Mouse (Mus musculus): Measurements from ENCODE around the gene Bpifb3. TPM values are rescaled to one million over a fixed set of nuclear protein-coding genes. Genes with fewer than 3 reads are reported as not detected.

Gene Bpifb3
- total RNA-seq (2021), result not detected
- long read RNA-seq, experiment 1, result 0 reads
- long read RNA-seq, experiment 2, result 0 reads

DNA sequence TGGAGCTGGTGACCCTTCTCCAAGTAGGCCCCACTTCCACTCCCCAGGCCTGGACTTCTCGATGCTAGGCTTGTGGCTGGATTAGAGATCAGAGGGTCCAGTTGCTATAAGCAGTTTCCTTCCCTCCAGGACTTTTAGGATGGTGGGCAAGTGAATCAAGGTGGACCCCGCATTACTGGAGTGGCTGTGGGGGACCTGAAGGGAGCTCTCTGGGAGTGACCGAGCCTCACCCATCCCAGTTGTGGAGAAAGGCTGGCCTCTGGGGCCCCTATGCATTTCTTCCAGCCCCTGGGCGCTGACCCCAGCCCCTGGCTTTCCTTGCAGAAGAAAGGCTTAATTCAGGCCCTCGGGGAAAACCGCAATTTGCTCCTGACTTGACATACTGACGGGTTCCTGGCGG lies at the start of gene Bpifb3:
Gene Bpifb3 (plus strand): TSS at position 301 of the 400 bp plus-strand sequence.
- no peak for DNase-seq

- no peak for DNase-seq
Observed at GRCm38 (mm10) chr2:153870984-153871383, 47.0 kb upstream of the Bpifb3 start, which contains the start of gene Sun5. Gene Sun5, minus strand, starts transcription at chr2:153871084.

DNA sequence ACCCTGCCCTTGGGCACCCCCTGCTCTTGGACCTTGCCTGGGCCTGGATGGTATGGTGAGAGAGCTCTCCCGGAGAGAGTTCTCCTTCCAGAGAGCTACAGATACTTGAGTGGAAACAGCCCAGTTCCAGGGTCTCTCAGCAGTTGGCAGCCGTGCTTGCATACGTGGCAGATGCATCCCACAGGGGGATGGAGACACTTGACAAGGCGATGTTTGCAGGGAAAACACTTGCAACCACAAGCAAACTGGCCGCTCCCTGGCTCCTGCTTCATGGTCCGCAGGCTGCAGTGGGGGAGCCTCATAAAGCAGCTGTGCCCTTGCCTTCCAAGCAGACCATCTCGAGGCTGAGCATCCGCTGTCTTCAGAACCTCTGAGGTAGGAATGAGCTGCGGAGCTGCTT lies 43.3 kb upstream of the Bpifb3 start, which contains the start of gene Bpifb2:
Gene Bpifb2 (plus strand): TSS at position 301 of the 400 bp plus-strand sequence.
- DNase-seq, result no peak

DNA sequence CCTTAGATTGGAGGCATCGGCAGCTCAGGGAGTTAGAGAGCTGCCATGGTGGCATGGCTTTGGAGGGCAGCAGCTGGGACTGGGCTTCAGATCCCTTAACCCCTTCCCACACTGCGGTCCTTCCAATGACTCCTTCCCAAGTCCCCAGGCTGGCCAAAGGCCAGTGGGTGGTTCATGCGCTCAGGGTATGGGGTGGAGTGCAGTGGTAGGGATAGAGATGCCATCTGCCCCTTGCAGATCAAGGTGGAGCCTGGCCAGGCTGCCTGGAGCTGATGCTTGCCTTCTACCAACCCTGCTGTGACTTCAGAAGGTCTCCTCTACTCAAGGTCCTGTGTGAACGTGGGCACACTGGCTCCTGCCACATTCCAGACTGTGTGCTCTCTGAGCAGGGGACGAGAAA lies 18.9 kb upstream of the Bpifb3 start:
- no peak for DNase-seq

DNA sequence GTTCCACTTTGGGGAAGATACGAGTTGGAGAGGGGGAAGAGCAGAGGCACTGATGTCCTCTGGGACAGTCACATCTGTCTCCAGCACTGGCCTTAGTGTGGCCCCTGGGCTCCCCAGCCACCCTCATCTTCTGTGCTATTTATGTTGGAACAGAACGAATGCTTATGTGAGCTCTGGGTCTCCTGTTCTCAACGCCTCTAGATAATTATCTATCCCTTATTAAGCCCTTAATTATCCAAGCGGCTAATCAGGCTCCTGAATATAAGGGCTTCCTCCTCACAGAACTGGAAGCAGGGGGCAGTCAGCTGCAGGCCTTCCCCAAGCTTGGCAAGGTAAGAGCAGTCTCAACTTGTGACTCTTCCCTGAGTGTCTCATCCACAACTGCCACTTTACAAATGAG lies 17.9 kb upstream of the Bpifb3 start, which contains the start of gene Bpifb6:
Gene Bpifb6 (plus strand): TSS at position 301 of the 400 bp plus-strand sequence.
- no peak for DNase-seq

GRCm38 (mm10) chr2:153902726-153903125 lies 15.3 kb upstream of the Bpifb3 start:
- no peak for DNase-seq

DNA sequence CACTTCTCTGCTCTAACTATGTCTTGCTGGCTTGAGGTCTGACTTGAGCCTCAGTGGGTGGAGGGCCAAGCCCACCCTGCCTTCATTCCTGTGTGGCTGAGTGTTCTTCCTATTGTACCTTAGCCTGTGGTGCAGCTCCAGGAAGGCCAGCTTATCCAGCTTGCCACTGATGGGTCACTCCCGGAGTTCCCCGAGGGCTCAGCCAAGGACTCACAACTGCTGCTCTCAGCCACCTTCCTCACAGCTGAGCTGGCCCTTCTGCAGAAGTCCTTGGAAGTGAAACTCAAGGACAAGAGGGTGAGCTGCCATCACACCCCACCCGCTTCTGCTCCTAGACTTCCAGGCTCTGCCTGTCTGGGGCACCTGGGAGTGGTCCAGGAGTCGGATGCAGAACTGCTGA lies 11.4 kb upstream of the Bpifb3 start:
- DNase-seq, result no peak

- DNase-seq, result peak; percentile 39 to 58
Observed at GRCm38 (mm10) chr2:153914151-153914550, 3.9 kb upstream of the Bpifb3 start.

GRCm38 (mm10) chr2:153921246-153921645 lies 3.2 kb downstream of the Bpifb3 start:
- DNase-seq, result no peak

GRCm38 (mm10) chr2:153929871-153930413 lies 11.9 kb downstream of the Bpifb3 start:
- DNase-seq, result peak; percentile 23 to 60

- no peak for DNase-seq
Observed at GRCm38 (mm10) chr2:153931125-153931524, 13.1 kb downstream of the Bpifb3 start.

DNA sequence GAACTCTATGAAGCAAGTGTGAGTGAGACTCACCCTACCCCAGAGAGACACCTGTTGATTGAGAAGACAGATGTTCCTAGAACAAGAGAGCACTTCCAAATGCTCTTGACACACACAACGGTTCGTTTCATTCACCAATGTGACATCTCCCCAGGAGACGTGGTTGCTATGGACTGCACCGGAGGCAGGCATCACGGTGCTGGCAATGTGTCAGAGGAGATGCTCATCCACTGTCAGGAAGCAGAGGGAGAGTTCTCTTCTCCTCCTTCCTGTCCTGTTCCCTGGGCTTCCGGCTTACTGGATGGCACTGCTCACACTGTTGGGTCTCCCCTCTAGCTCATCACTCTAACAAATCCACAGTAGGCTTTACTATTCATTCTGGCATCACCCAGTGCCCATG lies 15.3 kb downstream of the Bpifb3 start:
- DNase-seq, result no peak

- no peak for DNase-seq
Observed at GRCm38 (mm10) chr2:153935348-153935747, 17.3 kb downstream of the Bpifb3 start.

DNA sequence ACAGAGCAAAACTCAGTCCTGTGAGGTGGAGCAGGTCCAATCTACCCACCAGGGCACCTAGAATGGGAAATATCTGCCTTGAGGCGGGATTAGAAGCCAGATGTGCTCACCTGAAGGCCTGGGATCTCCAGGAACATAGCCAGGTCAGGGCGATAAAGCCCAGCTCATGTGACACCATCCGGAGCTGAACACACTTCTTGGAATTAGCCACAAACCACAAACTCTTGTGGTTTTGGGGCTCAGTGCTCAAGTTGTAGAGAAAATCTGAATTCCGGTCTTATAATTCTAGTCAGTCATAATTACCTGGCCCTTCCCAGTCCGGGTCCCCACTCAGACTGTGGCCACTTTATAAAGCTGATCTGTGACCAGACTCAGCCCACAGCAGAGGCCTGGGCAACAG lies 19.8 kb downstream of the Bpifb3 start, which contains the start of gene Bpifb4:
Gene Bpifb4 (plus strand): TSS at position 370 of the 400 bp plus-strand sequence.
- no peak for DNase-seq

GRCm38 (mm10) chr2:153943537-153943936 lies 25.5 kb downstream of the Bpifb3 start:
- DNase-seq, result peak in 1 of 2 experiments; percentile 61

- no peak for DNase-seq
Observed at GRCm38 (mm10) chr2:153944567-153944966, 26.5 kb downstream of the Bpifb3 start.

- peak; percentile 12 to 72 for DNase-seq
Observed at GRCm38 (mm10) chr2:153952897-153953296, 34.9 kb downstream of the Bpifb3 start.

DNA sequence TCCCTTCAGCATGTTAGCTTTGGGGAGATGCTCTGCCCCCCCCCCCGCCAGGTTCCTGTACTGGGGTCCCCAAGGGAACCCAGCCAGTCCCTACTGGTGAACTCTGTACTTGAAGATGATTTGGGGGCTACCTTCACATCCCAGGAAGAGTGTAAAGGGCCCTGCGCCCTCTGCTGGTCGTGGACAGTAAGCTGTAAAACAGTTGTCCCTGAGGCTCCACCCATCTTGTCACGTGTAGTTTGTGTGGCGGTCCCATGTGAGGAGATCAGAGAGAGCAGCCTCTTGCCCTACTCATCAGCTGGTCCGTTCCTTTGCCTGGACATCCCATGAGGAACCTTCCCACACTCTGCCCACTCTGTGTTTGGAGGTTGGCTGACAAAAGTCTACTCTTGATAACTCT lies 35.8 kb downstream of the Bpifb3 start:
- peak in 1 of 2 experiments; percentile 18 for DNase-seq

DNA sequence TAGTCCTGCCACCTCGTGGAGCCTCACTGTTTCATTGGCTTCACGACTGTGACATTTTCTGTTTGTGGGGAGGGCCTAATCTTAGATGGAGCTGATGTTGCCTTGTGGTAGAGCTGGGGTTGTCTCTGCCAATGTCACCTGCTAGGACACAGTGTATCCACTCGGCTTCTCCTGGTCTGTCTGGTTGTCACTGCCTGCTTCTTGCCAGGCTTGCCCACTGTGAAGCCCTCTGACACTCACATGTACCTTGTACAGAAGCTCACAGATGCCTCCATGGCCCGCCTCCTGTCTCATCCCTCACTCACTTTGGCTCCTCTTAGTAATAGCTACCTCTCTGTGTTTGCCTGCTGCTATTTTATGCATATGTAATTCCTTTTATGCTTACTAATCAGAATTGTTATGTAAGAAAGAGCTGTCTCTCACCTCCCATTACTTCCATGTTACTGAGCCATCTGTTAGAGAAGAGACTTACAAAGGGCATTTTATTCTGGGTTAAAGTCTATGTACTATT lies 44.8 kb downstream of the Bpifb3 start:
- no peak for DNase-seq

GRCm38 (mm10) chr2:153963334-153963733 lies 45.3 kb downstream of the Bpifb3 start:
- no peak for DNase-seq

- DNase-seq, result no peak
Observed at GRCm38 (mm10) chr2:153970221-153970620, 52.2 kb downstream of the Bpifb3 start.

DNA sequence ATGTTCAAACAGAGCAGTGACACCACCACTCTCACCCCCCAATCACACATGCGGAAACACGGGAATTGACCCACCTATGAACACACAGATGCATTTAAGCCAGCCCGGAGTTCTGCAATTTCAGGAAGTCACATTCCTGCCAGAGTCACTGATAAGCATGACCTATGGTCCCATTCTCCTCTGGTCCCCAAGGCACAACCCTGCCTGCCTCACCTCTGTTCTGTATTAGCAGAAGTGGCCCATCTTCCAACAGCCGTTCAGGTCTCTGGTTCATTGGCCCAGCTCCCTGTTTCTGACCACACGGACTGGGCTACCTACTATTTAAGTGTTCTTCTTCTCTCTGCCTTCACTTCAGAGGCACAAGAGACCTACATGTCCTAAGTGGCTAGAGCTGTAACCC lies 56.6 kb downstream of the Bpifb3 start, which contains the start of gene Bpifa6:
Gene Bpifa6 (plus strand): TSS at position 364 of the 400 bp plus-strand sequence.
- DNase-seq, result no peak
